Mouse (Mus musculus) liver (tissue): ENCODE results near the gene Zbtb37.
"Not testable (repeated sequence)": the region's sequence is repeated elsewhere in the genome, so short reads cannot be mapped to it uniquely, and the experiment has no call there.

Source experiments
- DNase-seq: peaks from one replicate; pipeline ENCODE4 v3.0.0-alpha.2; 2020; ENCODE audit warnings: mixed read lengths

Gene Zbtb37

DNA sequence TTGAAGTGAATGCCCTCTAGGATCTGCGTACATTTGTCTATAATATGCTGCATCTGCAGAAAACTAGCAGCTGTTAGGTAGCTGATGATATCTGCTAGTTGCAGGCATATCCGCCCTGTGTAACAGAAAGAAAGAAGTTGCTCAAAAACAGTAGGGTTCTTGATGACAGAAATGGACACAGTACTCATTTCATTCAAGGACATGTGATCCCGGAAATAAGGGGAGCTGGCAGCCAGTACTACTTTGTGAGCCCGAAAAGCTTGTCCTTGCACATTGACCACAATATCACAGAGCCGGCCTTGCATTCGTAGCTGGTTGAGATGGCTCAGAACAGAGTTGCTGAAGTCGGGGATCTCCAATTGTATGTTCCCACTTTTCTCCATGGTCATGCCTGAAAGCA lies 2.3 kb downstream of the Zbtb37 start:
- no peak for DNase-seq

DNA sequence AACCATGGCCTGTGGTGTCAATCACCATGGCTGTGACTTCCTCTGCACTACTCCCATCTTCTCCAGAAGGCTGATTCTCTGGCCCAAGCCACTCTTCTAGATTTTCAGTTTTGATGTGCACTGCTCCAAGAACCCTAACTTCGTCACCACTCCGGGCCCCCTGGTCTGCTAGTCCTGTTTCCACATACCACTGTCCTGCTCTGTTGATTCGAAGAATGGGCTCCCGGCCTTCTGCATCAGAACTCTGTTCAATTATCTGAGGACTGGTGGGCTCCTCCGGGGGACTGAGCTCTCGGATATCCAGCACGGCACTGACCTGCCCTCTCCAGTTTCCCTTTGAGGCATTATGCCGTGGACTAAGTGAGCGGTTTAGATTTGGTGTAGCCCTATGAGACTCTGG lies 2.8 kb downstream of the Zbtb37 start:
- no peak for DNase-seq

DNA sequence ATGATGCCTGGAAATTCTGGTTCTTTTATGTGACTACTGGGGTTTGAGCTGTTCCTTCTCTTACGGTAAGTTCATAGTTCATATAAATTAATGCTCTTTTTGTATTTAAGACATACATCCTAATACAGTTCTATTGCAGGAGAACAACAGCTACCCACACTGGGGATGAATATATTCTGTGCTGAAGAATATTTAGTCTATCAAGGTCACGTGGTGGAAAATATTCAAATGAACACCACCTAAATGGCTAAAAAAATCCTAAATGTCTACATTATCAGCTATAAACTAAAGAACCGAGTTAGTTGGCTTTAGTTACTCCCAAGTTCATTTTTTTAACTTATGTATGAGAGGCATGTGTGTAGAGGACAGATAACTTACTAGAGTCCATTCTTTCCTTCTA lies 4.6 kb downstream of the Zbtb37 start:
- DNase-seq, result no peak

DNA sequence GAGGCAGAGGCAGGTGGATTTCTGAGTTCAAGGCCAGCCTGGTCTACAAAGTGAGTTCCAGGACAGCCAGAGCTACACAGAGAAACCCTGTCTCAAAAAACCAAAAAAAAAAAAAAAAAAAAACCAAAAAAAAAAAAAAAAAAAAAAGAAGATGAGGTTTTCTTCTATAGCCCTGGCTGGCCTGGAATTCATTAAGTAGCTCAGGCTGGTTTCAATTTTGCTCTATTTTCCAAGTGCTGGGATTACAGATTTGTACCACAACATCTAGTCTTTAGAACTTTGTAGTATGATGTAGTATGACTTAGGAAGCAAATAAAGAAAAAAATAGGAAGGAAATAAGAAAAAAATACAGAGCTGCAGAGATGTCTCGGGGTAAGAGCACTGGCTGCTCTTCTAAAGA lies 6.2 kb downstream of the Zbtb37 start:
- not testable (repeated sequence) for DNase-seq

DNA sequence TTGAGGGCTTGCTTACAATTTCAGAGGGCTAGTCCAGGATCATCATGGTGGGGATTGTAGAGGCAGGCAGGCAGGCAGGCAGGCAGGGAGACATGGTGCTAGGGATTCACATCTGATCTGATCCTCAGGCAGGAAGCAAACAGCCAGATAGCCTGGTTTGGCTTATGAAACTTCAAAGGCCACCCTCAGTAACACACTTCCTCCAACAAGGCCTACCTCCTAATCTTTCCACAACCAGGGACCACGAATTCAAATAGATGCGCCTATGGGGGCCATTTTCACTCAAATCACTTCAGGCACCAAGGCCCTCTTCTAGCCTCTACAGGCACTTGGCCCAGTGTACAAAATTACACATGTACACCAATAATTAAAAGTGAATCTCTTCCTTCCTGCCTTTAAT lies 7.5 kb downstream of the Zbtb37 start:
- DNase-seq, result no peak

DNA sequence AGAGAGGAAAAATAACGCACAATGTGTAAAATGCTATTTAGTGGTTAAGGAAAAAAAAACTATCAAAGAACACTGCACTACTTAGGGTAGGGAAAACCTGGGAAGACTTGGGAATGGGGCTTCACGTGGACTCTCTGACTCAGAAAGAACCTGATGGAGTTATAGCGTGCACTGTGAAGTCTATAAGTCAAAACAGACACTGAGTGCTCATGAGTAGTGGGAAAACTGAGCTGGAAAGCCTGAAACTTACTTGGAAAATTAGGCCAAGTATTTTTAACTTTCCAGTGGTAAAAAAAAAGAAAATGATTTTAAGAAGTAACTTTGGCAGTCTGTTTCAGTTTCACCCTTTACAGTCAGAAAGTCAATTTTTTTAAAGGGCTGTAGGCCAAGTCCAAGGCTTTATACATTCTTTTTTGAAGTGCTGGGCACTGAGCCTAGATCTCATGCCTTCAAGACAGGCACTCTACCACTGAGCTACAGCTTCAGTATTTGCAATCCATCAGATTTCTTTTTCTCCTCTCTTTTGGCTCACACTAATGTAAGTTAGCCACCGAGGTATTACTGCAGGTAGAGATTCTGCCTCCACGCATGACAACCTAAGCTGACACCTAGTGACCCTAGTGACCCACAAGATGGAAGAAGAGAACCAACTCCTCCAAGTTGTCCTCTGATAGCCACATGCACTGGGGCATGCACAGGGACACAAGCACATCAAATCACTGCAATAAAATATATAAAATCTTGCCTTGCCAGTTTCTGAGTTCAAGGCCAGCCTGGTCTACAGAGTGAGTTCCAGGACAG lies 9.0 kb downstream of the Zbtb37 start:
- DNase-seq, result no peak

DNA sequence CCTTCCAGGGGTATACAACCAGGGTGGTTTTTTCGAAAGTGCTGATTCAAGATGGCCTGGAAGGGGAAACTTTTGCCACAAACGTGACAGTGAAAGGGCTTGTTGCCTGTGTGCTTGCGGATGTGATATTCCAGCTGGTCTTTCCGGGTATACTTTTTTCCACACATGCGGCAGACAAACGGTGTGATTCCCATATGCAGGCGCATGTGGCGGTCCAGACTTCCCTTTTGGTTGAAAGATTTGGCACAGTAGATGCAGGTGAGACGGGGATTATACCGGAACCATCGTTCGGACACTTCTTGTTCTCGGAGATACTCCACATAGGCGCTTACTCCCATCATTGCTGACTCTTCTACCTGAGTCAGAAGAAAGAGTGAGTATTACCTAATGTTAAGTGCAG lies 14.6 kb downstream of the Zbtb37 start:
- DNase-seq, result no peak

DNA sequence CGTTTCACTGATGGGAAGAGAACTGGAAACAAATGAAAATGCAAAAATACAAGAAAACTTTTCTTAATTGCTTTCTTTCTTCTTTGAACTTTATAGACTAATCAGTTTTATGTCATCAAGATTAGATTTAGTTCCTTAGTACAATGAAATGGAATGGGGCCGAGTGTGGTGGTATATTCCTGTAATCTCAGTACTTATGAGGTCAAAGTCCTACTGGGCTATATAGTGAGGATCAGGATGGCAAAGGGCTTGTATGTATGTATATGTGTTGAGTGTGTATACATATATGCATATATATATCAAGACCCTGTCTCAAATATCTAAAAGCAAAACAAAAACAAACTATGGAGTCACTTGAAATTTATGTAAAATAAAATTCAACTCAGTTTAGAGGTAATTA lies 18.3 kb downstream of the Zbtb37 start:
- DNase-seq, result no peak

DNA sequence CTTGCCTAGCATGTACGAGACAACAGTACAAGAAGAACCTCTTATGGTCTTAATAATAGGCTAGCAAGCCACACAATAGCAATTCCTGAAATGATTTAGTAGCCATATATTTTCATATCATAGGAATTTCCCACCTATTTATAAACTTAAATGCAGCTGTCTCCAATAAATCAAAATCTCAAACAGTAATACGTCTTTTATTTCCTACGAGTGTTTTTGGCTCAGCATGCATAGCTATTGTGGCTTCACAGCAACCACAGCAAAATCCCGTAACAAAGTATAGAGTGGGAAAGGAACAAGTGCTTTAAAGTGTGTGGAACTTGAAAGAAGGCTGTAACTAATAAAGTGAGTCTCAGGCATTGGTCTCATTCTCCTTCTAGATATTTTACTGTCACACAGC lies 24.2 kb downstream of the Zbtb37 start:
- DNase-seq, result no peak

DNA sequence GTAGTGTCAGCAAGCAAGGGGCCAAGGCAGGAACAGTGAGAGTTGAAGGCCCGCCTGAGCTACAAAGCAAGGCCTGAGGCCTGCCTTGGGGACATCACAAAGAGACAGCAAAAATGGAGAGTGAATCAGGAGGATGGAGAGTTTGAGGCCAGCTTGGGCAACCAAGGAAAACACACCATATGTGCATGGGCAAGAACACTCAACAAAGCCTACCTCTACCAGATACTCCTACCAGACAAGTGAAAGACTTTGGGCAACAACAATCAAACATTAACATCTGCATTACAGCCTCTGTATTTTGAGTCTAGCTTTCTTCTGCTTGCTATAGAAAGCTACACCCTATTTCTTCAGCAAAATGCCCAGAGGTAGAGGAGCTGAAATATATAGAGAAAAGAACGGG lies 26.6 kb downstream of the Zbtb37 start:
- DNase-seq, result no peak

DNA sequence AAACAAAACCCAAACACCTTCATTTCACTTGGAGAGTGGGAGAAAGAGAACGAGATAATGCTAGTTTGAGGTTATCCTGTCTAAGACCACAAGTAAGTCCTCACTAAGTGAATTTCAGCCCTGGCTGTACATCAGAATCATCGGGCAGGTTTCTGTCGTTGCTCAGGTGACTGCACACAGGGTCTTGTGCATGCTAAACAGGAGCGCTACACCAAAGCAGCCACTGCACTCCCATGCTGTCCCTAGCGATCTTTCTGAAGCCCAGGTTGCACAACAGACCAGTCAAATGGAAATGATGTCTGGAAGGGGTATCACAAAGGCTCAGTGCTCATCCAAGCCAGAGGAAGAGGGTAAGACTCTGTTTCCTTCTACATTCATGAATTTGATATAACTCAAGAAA lies 28.2 kb downstream of the Zbtb37 start:
- no peak for DNase-seq

DNA sequence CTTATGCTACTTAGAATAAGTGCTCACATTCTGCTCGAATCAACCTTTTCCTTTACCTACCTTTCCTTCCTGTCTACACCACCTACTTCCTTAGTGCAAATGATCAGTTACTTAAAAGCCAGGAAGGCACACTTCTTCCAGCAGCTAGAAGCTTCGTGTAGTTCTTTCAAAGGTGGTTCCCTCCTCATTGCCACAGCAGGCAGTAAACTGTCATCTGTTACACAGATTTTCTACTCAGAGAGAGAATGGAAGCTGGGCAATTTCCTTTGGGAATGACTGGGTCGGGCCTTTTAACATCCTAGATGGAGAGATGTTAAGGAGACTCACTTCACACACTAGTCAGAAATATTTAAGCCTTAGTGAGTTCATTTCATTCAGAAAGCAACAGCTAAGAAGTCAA lies 29.1 kb downstream of the Zbtb37 start:
- no peak for DNase-seq

DNA sequence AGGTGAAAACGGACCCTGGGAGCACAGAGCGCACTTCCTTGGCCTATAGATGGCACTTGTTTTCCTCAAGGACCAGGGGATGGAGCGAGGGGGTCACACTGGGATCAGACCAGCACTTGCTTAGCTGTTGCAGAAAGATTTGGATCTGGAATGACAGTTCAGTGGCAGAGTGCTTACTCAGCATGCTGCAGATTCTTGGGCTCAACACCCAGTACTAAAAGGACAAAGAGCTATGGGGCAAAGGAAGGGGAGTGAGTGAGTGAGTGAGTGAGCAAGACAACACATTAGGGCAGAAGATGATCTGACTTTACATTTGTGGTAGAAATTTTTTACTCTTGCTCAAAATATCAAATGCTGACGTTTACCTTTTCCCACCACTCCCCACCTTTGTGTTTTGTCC lies 29.7 kb downstream of the Zbtb37 start:
- DNase-seq, result no peak

DNA sequence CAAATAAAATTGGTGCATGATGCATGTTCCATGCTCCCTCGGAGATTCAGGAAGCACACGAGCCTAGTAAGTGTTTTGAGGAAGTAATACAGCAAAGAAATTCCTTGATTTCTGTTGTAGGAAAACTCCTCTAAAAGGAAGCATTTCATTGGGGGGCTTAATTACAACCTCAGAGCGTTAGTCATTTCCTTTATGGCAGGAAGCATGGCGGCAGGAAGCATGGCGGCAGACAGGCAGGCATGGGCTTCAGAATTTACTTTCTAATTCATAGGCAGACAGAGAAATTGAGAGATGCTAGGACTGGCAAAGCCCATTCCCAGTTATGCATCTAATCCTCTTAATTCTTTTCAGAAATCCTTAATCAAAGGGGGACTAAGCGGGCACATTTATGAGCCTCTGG lies 40.8 kb downstream of the Zbtb37 start:
- no peak for DNase-seq

DNA sequence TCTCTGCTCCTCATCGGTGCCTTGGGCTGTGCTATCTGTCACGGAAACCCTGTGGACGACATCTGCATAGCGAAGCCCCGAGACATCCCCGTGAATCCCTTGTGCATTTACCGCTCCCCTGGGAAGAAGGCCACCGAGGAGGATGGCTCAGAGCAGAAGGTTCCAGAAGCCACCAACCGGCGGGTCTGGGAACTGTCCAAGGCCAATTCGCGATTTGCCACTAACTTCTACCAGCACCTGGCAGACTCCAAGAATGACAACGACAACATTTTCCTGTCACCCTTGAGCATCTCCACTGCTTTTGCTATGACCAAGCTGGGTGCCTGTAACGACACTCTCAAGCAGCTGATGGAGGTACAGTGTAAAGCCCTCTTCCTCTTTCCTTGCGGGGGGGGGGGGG lies 45.3 kb downstream of the Zbtb37 start:
- DNase-seq, result no peak

DNA sequence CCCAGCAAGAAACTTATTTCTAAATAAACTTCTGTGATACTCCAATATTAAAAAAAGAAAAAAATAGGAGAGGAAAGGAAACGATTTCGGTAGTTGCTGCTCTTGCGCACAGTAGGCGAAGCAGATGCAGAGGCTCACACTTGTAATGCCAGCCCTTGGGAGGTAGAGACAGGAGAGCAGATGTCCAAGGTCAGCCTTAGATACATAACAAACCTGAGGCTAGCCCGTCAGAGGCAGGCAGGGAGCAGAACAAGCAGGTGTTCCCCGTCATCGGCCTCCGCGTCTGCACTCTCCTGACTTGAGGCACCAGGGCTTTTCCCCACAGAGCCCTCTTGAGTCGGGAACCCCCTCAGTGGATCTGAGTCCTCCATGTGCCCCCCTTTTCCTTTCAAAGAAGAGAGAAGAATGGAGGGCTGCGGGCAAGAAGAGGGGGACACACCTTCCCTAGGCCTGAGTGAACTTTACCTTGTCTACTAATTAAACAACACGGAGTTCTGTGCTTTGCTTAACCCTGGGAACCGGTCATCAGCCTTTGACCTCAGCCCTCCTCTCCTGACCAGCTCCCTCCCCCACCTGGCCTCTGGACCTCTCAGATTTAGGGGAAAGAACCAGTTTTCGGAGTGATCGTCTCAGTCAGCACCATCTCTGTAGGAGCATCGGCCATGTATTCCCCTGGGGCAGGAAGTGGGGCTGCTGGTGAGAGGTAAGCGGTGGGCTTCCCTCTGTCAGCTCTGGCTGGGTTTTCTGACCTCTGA lies 47.6 kb downstream of the Zbtb37 start:
- DNase-seq, result peak; percentile 37

DNA sequence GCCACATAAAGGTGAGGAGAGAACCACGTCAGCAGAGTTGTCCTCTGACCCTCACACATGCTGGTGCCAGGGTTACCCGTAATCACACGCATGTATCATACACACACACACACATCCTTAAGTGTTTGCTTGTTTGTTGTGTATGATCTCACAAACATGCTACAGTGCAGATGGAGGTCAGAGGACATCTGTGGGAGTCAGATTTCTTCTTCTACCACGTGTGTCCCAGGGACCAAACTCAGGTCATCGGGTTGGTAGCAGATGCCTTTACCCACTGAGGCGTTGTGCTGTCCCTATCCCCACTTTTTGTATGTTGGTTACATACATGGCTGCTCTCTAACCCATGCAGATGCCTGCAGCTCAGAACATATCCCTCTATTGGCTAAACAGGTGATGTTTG lies 49.2 kb downstream of the Zbtb37 start:
- DNase-seq, result no peak

DNA sequence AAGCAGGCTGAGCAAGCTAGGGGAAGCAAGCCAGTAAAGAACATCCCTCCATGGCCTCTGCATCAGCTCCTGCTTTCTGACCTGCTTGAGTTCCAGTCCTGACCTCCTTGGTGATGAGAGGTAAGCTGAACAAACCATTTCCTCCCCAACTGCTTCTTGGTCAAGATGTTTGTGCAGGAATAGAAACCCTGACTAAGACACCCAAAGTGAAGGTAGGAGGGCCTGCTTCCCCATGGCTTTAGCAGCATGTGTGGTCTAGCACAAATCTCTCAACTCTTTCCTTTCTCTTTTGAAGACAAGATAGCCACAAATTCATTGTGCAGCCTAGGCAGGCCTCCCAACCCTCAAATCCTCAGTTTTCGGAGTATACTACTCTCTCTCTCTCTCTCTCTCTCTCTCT lies 49.9 kb downstream of the Zbtb37 start:
- not testable (repeated sequence) for DNase-seq

DNA sequence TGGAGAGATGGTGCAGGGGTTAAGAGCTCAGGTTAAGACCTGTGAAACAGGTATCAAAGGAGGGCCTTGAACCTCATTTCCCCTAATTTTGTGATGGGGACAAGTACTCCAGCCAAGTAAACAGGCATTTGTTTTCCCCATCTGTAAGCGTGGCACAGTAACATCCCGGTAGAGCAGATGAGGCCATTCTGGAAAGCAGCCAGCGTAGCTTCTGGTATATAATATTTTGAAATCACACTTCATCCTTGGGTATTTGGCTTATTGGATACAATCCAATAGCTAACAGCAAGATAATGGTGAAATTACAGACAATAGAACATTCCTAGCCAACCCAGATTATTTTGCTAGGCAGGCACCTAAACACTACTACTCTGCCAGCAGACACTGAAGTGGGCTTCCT lies 51.8 kb downstream of the Zbtb37 start:
- DNase-seq, result no peak

DNA sequence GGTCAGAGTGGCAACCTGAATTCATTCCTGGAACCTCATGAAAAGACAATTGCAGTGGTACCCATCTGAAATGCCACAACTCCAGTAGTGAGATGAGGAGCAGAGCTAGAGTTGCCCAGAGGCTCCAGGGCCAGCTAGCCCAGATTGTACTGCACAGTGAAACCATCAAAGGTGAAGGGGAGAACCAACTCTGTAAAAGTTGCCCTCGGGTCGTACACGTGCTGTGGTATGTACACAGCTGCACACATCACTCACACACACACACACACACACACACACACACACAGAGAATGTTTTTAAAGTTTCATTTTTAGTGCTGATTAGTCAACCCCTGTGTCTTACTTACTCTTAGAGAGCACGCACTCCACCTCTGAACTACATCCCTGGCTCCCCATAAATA lies 53.3 kb downstream of the Zbtb37 start:
- no peak for DNase-seq

DNA sequence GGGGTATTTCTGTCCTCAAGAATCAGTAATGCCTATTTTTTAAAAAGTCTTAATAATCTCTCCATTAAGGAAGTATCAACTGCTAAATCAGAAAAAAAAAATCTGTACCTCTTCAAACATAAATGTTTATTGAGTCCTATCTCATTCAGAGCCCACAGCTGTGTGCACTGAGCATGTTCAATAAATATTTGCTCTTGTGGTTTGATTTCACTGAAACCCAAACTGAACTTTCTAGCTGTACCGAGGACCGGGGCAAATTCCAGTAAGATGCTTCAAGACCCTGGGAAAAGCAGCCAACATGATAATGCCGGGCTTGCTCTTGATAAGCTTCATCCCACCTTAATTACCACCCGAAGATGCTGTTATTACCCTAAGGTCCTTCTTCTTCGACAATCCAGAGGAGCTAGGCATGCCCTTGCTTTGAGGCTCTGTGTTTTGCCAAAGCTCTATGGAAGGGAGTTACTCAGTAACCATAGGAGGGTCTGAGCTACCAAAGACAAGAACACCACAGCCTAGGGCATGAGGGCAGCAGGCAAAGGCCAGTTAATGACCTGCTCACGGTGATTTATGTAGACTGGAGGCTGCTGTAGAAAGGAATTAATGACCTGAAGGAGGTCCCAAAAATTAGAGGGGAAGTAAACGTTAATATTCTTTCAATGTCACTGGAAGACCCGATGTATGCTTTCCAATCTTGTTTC lies 54.0 kb downstream of the Zbtb37 start:
- DNase-seq, result no peak

DNA sequence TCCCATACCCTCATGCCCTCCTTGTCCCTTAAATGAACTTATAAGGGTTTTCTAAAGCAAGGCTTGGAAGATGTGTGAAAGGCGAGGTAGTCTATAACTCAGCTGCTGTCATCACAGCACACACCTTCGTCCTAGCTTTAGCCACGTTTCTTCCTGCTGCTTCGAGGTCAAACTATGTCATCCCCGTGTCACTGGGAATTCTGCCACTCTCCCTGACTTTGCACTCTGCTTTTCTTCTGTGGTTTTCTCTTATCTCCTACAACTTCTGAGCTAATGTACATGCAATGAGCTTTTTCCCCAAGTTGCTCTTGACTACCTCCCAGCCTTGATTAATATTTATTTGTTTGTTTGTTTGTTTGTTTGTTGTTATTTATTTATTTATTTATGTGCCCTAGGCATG lies 54.6 kb downstream of the Zbtb37 start:
- no peak for DNase-seq

DNA sequence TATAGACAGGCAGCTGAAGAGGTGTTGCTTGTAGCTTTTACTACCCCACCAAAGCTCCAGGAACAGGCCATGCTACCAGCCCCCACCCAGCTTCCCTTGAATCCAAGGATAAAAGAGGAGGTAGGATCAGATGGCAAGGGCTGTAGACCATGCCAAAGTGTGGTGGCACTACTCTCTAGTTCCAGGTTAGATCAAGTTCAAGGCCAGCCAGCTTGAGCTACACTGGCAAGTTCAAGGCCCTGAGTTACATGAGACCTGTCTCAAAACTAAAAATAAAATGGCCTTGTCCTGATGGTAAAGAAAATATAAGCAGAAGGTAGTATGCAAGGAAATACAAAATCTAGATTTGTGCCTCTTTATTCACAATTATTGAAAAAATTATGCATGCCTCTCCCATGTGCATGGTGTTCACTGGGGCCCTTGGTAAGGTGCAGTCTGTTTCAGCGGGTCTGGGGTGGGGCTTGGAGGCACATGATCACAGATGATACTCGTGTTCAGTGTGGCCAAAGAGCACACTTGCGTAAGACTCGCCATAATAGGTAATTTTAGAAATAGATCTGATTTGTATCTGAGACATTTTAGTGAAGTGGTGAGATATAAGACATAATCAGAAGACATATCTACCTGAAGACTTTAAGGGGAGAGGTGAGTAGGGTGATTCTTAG lies 56.4 kb downstream of the Zbtb37 start, which contains the start of gene Serpinc1:
TSS of gene Serpinc1 (plus strand) at position 515 of the 665 bp plus-strand sequence.
- DNase-seq, result no peak
